Mouse (Mus musculus) heart, embryonic 10.5 days (tissue): Measurements from ENCODE around the gene Cdca8. TPM values are rescaled to one million over a fixed set of nuclear protein-coding genes. Genes with fewer than 3 reads are reported as not detected.
"Not testable (repeated sequence)": the region's sequence is repeated elsewhere in the genome, so short reads cannot be mapped to it uniquely, and the experiment has no call there.

Experiments used
- DNase-seq: peaks from one replicate; pipeline ENCODE4 v3.0.0-alpha.2; 2017; ENCODE audit warnings: low spot score
- H3K27ac ChIP-seq: fragments of 300-500 bp; sonication (generic); 2 replicates; pipeline ENCODE4 v1.5.1; 2016; ENCODE audit warnings: mild to moderate bottlenecking
- H3K27me3 ChIP-seq: fragments of 300-500 bp; sonication (generic); 2 replicates; pipeline ENCODE4 v1.6.1; 2016; ENCODE audit warnings: mild to moderate bottlenecking; ENCODE audit not compliant: poor library complexity, insufficient read depth, severe bottlenecking
- H3K36me3 ChIP-seq: fragments of 300-500 bp; sonication (generic); 2 replicates; pipeline ENCODE4 v1.6.1; 2016; ENCODE audit warnings: mild to moderate bottlenecking, moderate library complexity
- H3K4me1 ChIP-seq: fragments of 300-500 bp; sonication (generic); 2 replicates; pipeline ENCODE4 v1.6.1; 2016; ENCODE audit warnings: mild to moderate bottlenecking
- H3K4me3 ChIP-seq: fragments of 300-500 bp; sonication (generic); 2 replicates; pipeline ENCODE4 v1.5.1; 2016; ENCODE audit warnings: mild to moderate bottlenecking, moderate library complexity
- H3K9me3 ChIP-seq: fragments of 300-500 bp; sonication (generic); 2 replicates; pipeline ENCODE4 v1.6.1; 2016; ENCODE audit warnings: mild to moderate bottlenecking, moderate library complexity
- WGBS: fragments of 180-500 bp; shearing (Covaris S2); methylation state at CpG from one replicate; pipeline ENCODE4 v1.1.7; 2016; 5-methylcytosine and 5-hydroxymethylcytosine counted together
- polyA plus RNA-seq: library from polyadenylated mRNA; unstranded; fragments of >200 nt; fragmentation: Nextera tagmentation; extraction: Ambion mirVana; gene quantifications from 2 replicates; pipeline ENCODE4 v1.2.1, GENCODE M21; 2016

Gene Cdca8
- polyA plus RNA-seq: 147 and 176 TPM in 2 replicates

GRCm38 (mm10) chr4:124939211-124939610, at the start of gene Cdca8:
Cdca8 (minus strand) TSS chr4:124939311.
- 91% methylated on average over 4 of the region's 4 CpGs for whole genome bisulfite sequencing

GRCm38 (mm10) chr4:124988382-124988781, 49.3 kb upstream of the Cdca8 start:
- H3K4me3 ChIP-seq: 0 out of 2 replicates have a peak overlapping the region, but pooled peaks have one; percentile 62
- H3K4me1 ChIP-seq: peaks cover 57% of the 10 kb centered on the region
- WGBS: 13% methylated on average over 9 of the region's 9 CpGs

More at GRCm38 (mm10) chr4:124939211-124939610, at the start of gene Cdca8:
- H3K27ac ChIP-seq, H3K9me3 ChIP-seq, DNase-seq, H3K4me3 ChIP-seq, H3K27me3 ChIP-seq: not testable (repeated sequence)
- Histone ChIP-seq H3K4me1 (peaks cover 14% of the 10 kb centered on the region), H3K36me3 (peaks cover 38% of the 10 kb centered on the region)

GRCm38 (mm10) chr4:124987711-124988097, 48.6 kb upstream of the Cdca8 start:
- WGBS: 6% methylated on average over 10 of the region's 10 CpGs
- DNase-seq: no peak
- no peak overlapping the region for H3K27ac ChIP-seq
- peaks cover 57% of the 10 kb centered on the region for H3K4me1 ChIP-seq
- H3K27me3 ChIP-seq: peaks cover 93% of the 10 kb centered on the region
- H3K9me3 ChIP-seq: no peaks in the 10 kb centered on the region
- H3K36me3 ChIP-seq: no peaks in the 10 kb centered on the region
- H3K4me3 ChIP-seq: peak overlapping the region; percentile 62

More at GRCm38 (mm10) chr4:124988382-124988781, 49.3 kb upstream of the Cdca8 start:
- no peak for DNase-seq
- no peaks in the 10 kb centered on the region for H3K36me3 ChIP-seq
- peak overlapping the region; percentile 59; the same call in 1 of the 2 replicates for H3K27ac ChIP-seq
- H3K27me3 ChIP-seq: peaks cover 94% of the 10 kb centered on the region
- H3K9me3 ChIP-seq: no peaks in the 10 kb centered on the region

GRCm38 (mm10) chr4:124986739-124987710, 47.9 kb upstream of the Cdca8 start:
- peaks cover 98% of the 10 kb centered on the region for H3K27me3 ChIP-seq
- peaks cover 57% of the 10 kb centered on the region for H3K4me1 ChIP-seq
- peak overlapping the region; percentile 62 for H3K4me3 ChIP-seq
- 4% methylated on average over 51 of the region's 51 CpGs for WGBS
- no peaks in the 10 kb centered on the region for H3K9me3 ChIP-seq
- DNase-seq: no peak
- no peaks in the 10 kb centered on the region for H3K36me3 ChIP-seq
- H3K27ac ChIP-seq: peak overlapping the region; percentile 73

GRCm38 (mm10) chr4:124985671-124986602, 46.8 kb upstream of the Cdca8 start, which contains the start of gene Rspo1:
Rspo1 (plus strand) TSS chr4:124986430.
- Histone ChIP-seq H3K4me1 (peaks cover 49% of the 10 kb centered on the region), H3K9me3 (no peaks in the 10 kb centered on the region), H3K27ac (peak within 1 kb of the TSS; percentile 73), H3K36me3 (no peaks in the 10 kb centered on the region), H3K4me3 (peak within 1 kb of the TSS; percentile 62), H3K27me3 (peaks cover 99% of the 10 kb centered on the region)
- 1% methylated on average over 59 of the region's 62 CpGs for WGBS
- no peak for DNase-seq

GRCm38 (mm10) chr4:124984871-124985670, 46.0 kb upstream of the Cdca8 start:
- Histone ChIP-seq H3K4me1 (peaks cover 40% of the 10 kb centered on the region), H3K9me3 (no peaks in the 10 kb centered on the region), H3K36me3 (no peaks in the 10 kb centered on the region), H3K27me3 (peaks cover 95% of the 10 kb centered on the region), H3K4me3 (peak overlapping the region; percentile 62), H3K27ac (no peak overlapping the region)
- no peak for DNase-seq
- WGBS: 11% methylated on average over 18 of the region's 18 CpGs

GRCm38 (mm10) chr4:124983893-124984526, 44.9 kb upstream of the Cdca8 start:
- 21% methylated on average over 9 of the region's 9 CpGs for WGBS
- H3K36me3 ChIP-seq: no peaks in the 10 kb centered on the region
- H3K4me3 ChIP-seq: no peak overlapping the region
- no peak for DNase-seq
- no peak overlapping the region for H3K27ac ChIP-seq
- H3K4me1 ChIP-seq: peaks cover 29% of the 10 kb centered on the region
- no peaks in the 10 kb centered on the region for H3K9me3 ChIP-seq
- H3K27me3 ChIP-seq: peaks cover 92% of the 10 kb centered on the region

- H3K36me3 ChIP-seq: no peaks in the 10 kb centered on the region
- peaks cover 68% of the 10 kb centered on the region for H3K27me3 ChIP-seq
- no peaks in the 10 kb centered on the region for H3K9me3 ChIP-seq
- whole genome bisulfite sequencing: 20% methylated on average over 5 of the region's 5 CpGs
- no peaks in the 10 kb centered on the region for H3K4me1 ChIP-seq
- H3K4me3 ChIP-seq: no peak overlapping the region
- H3K27ac ChIP-seq: no peak overlapping the region
- DNase-seq: no peak
These were observed 39.1 kb upstream of the Cdca8 start for GRCm38 (mm10) chr4:124978201-124978600.

GRCm38 (mm10) chr4:124973296-124973695, 34.2 kb upstream of the Cdca8 start:
- peaks cover 59% of the 10 kb centered on the region for H3K27me3 ChIP-seq
- no peak for DNase-seq

GRCm38 (mm10) chr4:124972316-124972715, 33.2 kb upstream of the Cdca8 start:
- Histone ChIP-seq H3K4me1 (no peaks in the 10 kb centered on the region; the same call in 1 of the 2 replicates), H3K9me3 (no peaks in the 10 kb centered on the region), H3K27ac (no peak overlapping the region), H3K4me3 (no peak overlapping the region), H3K36me3 (no peaks in the 10 kb centered on the region), H3K27me3 (peaks cover 62% of the 10 kb centered on the region)
- DNase-seq: no peak
- WGBS: 41% methylated on average over 9 of the region's 9 CpGs

More at GRCm38 (mm10) chr4:124973296-124973695, 34.2 kb upstream of the Cdca8 start:
- H3K9me3 ChIP-seq: no peaks in the 10 kb centered on the region
- 66% methylated on average over 2 of the region's 2 CpGs for WGBS
- H3K27ac ChIP-seq: no peak overlapping the region
- H3K4me3 ChIP-seq: no peak overlapping the region
- H3K36me3 ChIP-seq: no peaks in the 10 kb centered on the region
- no peaks in the 10 kb centered on the region; the same call in 1 of the 2 replicates for H3K4me1 ChIP-seq

GRCm38 (mm10) chr4:124971094-124971493, 32.0 kb upstream of the Cdca8 start:
- no peak overlapping the region for H3K27ac ChIP-seq
- peaks cover 62% of the 10 kb centered on the region for H3K27me3 ChIP-seq
- no peak overlapping the region for H3K4me3 ChIP-seq
- 82% methylated on average over 8 of the region's 8 CpGs for WGBS
- no peaks in the 10 kb centered on the region for H3K36me3 ChIP-seq
- no peaks in the 10 kb centered on the region; the same call in 1 of the 2 replicates for H3K4me1 ChIP-seq
- no peaks in the 10 kb centered on the region for H3K9me3 ChIP-seq
- DNase-seq: no peak
